Mouse (Mus musculus): Measurements from ENCODE around the gene Enho.

GRCm38 (mm10) chr4:41604476-41605396 lies 35.4 kb downstream of the Enho start:
- TF ChIP-seq POLR2A (IDR thresholded peaks at IDR 0.05; ENCODE audit: low read depth, low read length) (no peak), CTCF (conservative IDR thresholded peaks at IDR 0.05 in 1 of 2, IDR thresholded peaks at IDR 0.05 in 1 of 2; ENCODE audit: low read depth in 2 of 2, low read length in 2 of 2) (peak in 1 of 2 experiments; percentile 75; a peak in 2 of 4 replicates), ZMIZ1 (IDR thresholded peaks at IDR 0.05; ENCODE audit: low read depth, low read length) (no peak), POLR2AphosphoS2 (IDR thresholded peaks at IDR 0.05; ENCODE audit: low read depth, low read length) (no peak), ELF1 (IDR thresholded peaks at IDR 0.05; ENCODE audit: low read depth, low read length) (no peak), MAX (IDR thresholded peaks at IDR 0.05; ENCODE audit: low read length) (no peak), IRF4 (IDR thresholded peaks at IDR 0.05; ENCODE audit: low read depth, low read length) (no peak), MAFK (IDR thresholded peaks at IDR 0.05; ENCODE audit: insufficient replicate concordance, low read length) (no peak), ZC3H11A (IDR thresholded peaks at IDR 0.05; ENCODE audit: low read depth, low read length) (no peak), KAT2A (IDR thresholded peaks at IDR 0.05; ENCODE audit: insufficient replicate concordance, low read length) (no peak), USF1 (IDR thresholded peaks at IDR 0.05; ENCODE audit: low read depth, low read length) (no peak), ZNF384 (IDR thresholded peaks at IDR 0.05; ENCODE audit: low read depth, low read length) (no peak)
